Comparison of ENCODE assay signal across 17 mouse cellular contexts in the genomic region with DNA sequence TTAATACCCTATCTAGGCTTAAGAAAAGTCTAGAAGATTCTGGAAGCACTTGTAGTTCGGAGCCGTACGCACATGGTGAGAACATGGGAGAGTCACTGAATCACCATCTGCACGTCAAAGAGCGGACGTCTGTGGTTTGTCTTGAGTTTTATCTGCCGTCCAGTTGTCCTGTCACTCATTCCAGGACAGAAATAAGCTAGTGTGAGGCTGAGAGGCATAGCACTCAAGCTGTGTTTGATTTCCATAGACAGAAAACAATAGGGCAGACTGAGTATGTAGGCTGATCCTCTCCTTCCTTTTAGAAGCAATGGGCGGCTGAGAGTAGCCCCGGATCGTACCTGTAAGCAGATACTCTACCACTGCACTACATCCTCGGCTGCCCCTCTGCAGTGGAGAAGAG. TPM values are rescaled to one million over a fixed set of nuclear protein-coding genes. Genes with fewer than 3 reads are reported as not detected.
DNase-seq lines count a peak whose midpoint lies in the region; ATAC-seq and TF ChIP-seq lines count a peak whose summit lies in the region.
"Had no signal": no experiment of that assay in that cellular context is flagged by ENCODE, and none has a peak within 500 bp of the region (broad histone marks: within the 10 kb centered on the region; RNA-seq: fewer than 3 reads in every experiment).

No protein-coding gene starts in this region.

- in situ Hi-C loops in ES-E14 (cut with MboI; ENCODE audit: low sequenced_read_pairs in 2 of 2, unreplicated experiment in 2 of 2), result no loop called here

- H3K4me2 ChIP-seq in embryonic facial prominence, embryonic 14.5 days (ENCODE audit: low read depth, low read length), result no peak overlapping the region
- H3K4me2 ChIP-seq in heart, postnatal 0 days (ENCODE audit: low read depth, low read length), result peak overlapping the region; percentile 55
- H3K4me2 ChIP-seq in liver, embryonic 14.5 days (ENCODE audit: low read depth), result no peak overlapping the region
- H3K4me2 ChIP-seq: forebrain, embryonic 12.5 days; hindbrain, embryonic 12.5 days; lung, embryonic 14.5 days had no signal

- ATAC-seq in embryonic facial prominence, embryonic 14.5 days (ENCODE audit: low read depth), result peak; percentile 44; the same call in 1 of the 2 replicates
- peak; percentile 64 for ATAC-seq in heart, postnatal 0 days (ENCODE audit: insufficient read depth, low read depth)
- peak; percentile 52; the same call in 1 of the 2 replicates for ATAC-seq in liver, embryonic 14.5 days (ENCODE audit: insufficient read depth)
- no peak for ATAC-seq in cerebellum, adult (ENCODE audit: insufficient number of reproducible peaks, low FRiP score, low TSS enrichment)

- DNase-seq in embryonic facial prominence, embryonic 14.5 days (ENCODE audit: low spot score), result peak; percentile 22
- DNase-seq in embryonic facial prominence, embryonic 10.5 days (ENCODE audit: low spot score), result no peak
- peak; percentile 38 for DNase-seq in heart, postnatal 0 days (ENCODE audit: low spot score)
- DNase-seq in heart, adult 2 months, result no peak
- DNase-seq in ES-E14 (ENCODE audit: low read depth, low spot score), result peak; percentile 15
- DNase-seq in liver, embryonic 14.5 days (ENCODE audit: low read depth in 3 of 3, low spot score in 3 of 3), result no peak
- DNase-seq in layer of hippocampus, adult 9-10 months (ENCODE audit: low spot score), result no peak
- DNase-seq: cerebellum, adult 9-11 months; left cerebral cortex, postnatal 4 days; lung, embryonic 14.5 days; lung, postnatal 4 days; midbrain, embryonic 14.5 days; thymus, postnatal 36 days had no signal

- H3K9me3 ChIP-seq in embryonic facial prominence, embryonic 14.5 days (ENCODE audit: control insufficient read depth, low read length), result no peaks in the 10 kb centered on the region
- no peaks in the 10 kb centered on the region for H3K9me3 ChIP-seq in embryonic facial prominence, embryonic 10.5 days
- no peaks in the 10 kb centered on the region for H3K9me3 ChIP-seq in heart, postnatal 0 days (replicated peaks; ENCODE audit: control insufficient read depth, low read length)
- H3K9me3 ChIP-seq in ES-E14 (ENCODE audit: control insufficient read depth, insufficient read depth, low read depth, low read length), result no peaks in the 10 kb centered on the region
- no peaks in the 10 kb centered on the region for H3K9me3 ChIP-seq in liver, embryonic 14.5 days (ENCODE audit: control insufficient read depth, low read length)
- H3K9me3 ChIP-seq: forebrain, embryonic 12.5 days; hindbrain, embryonic 12.5 days had no signal

- no peaks in the 10 kb centered on the region; the same call in 1 of the 2 replicates for H3K4me1 ChIP-seq in embryonic facial prominence, embryonic 14.5 days (ENCODE audit: control insufficient read depth, insufficient read depth, low read length)
- H3K4me1 ChIP-seq in embryonic facial prominence, embryonic 10.5 days, result peaks cover 7% of the 10 kb centered on the region; the same call in 1 of the 2 replicates
- peaks cover 10% of the 10 kb centered on the region for H3K4me1 ChIP-seq in heart, postnatal 0 days (ENCODE audit: control insufficient read depth, insufficient read depth)
- peaks cover 7% of the 10 kb centered on the region for H3K4me1 ChIP-seq in heart, adult 2 months (ENCODE audit: control insufficient read depth, insufficient read depth, low read length)
- peaks cover 6 to 7% of the 10 kb centered on the region in 2 experiments; a peak in 2 of 4 replicates for H3K4me1 ChIP-seq in ES-E14 (ENCODE audit: control insufficient read depth in 2 of 2, insufficient read depth in 2 of 2, low read length in 2 of 2, poor library complexity in 1 of 2)
- peaks cover 3 to 12% of the 10 kb centered on the region in 2 experiments; a peak in 3 of 4 replicates for H3K4me1 ChIP-seq in liver, embryonic 14.5 days (replicated peaks; ENCODE audit: control insufficient read depth in 2 of 2, insufficient read depth in 2 of 2, low read length in 1 of 2)
- H3K4me1 ChIP-seq: forebrain, embryonic 12.5 days; hindbrain, embryonic 12.5 days had no signal

- peaks cover 15% of the 10 kb centered on the region; the same call in 1 of the 2 replicates for H3K36me3 ChIP-seq in embryonic facial prominence, embryonic 14.5 days (ENCODE audit: control insufficient read depth, insufficient read depth, low read length)
- peaks cover 37% of the 10 kb centered on the region for H3K36me3 ChIP-seq in embryonic facial prominence, embryonic 10.5 days (replicated peaks)
- peaks cover 22% of the 10 kb centered on the region for H3K36me3 ChIP-seq in heart, postnatal 0 days (replicated peaks; ENCODE audit: control insufficient read depth, insufficient read depth, low read length)
- peaks cover 8% of the 10 kb centered on the region for H3K36me3 ChIP-seq in heart, adult 2 months (ENCODE audit: control insufficient read depth, insufficient read depth, low read length)
- H3K36me3 ChIP-seq in ES-E14 (ENCODE audit: control insufficient read depth, insufficient read depth, low read length, poor library complexity, severe bottlenecking), result peaks cover 3% of the 10 kb centered on the region; the same call in 1 of the 2 replicates
- no peaks in the 10 kb centered on the region; the same call in 1 of the 2 replicates for H3K36me3 ChIP-seq in liver, embryonic 14.5 days (replicated peaks; ENCODE audit: control insufficient read depth, insufficient read depth, low read depth)

- H3K9ac ChIP-seq in embryonic facial prominence, embryonic 14.5 days (ENCODE audit: low read depth, low read length), result no peak overlapping the region
- no peak overlapping the region for H3K9ac ChIP-seq in heart, postnatal 0 days (replicated peaks; ENCODE audit: low read depth, low read length)
- H3K9ac ChIP-seq in heart, adult 2 months (ENCODE audit: low read depth, low read length), result no peak overlapping the region
- no peak overlapping the region for H3K9ac ChIP-seq in ES-E14 (ENCODE audit: insufficient read depth, low read depth, low read length, poor library complexity, severe bottlenecking)
- H3K9ac ChIP-seq in liver, embryonic 14.5 days (replicated peaks), result no peak overlapping the region
- H3K9ac ChIP-seq: forebrain, embryonic 12.5 days; hindbrain, embryonic 12.5 days; lung, embryonic 14.5 days had no signal

- no peaks in the 10 kb centered on the region for H3K27me3 ChIP-seq in embryonic facial prominence, embryonic 14.5 days (replicated peaks; ENCODE audit: control insufficient read depth, insufficient read depth, low read length)
- H3K27me3 ChIP-seq in embryonic facial prominence, embryonic 10.5 days (replicated peaks; ENCODE audit: low read depth, poor library complexity, severe bottlenecking), result no peaks in the 10 kb centered on the region
- H3K27me3 ChIP-seq in heart, postnatal 0 days (ENCODE audit: control insufficient read depth, insufficient read depth, low read length), result no peaks in the 10 kb centered on the region
- no peaks in the 10 kb centered on the region for H3K27me3 ChIP-seq in heart, adult 2 months (ENCODE audit: control insufficient read depth, insufficient read depth, low read length)
- no peaks in the 10 kb centered on the region for H3K27me3 ChIP-seq in liver, embryonic 14.5 days (ENCODE audit: control insufficient read depth, insufficient read depth, low read length)
- H3K27me3 ChIP-seq: CH12.LX; forebrain, embryonic 12.5 days; hindbrain, embryonic 12.5 days had no signal

- no peak for TF ChIP-seq CTCF in heart, postnatal 0 days (IDR thresholded peaks at IDR 0.05; ENCODE audit: low read depth)
- no peak for TF ChIP-seq CTCF in heart, adult 2 months (IDR thresholded peaks at IDR 0.05)
- TF ChIP-seq CTCF in liver, embryonic 14.5 days (IDR thresholded peaks at IDR 0.05; ENCODE audit: low read depth), result no peak

- 89% methylated on average over 11 of the region's 11 CpGs for WGBS in embryonic facial prominence, embryonic 14.5 days
- WGBS in embryonic facial prominence, embryonic 10.5 days, result 90% methylated on average over 11 of the region's 11 CpGs
- WGBS in heart, postnatal 0 days, result 40% methylated on average over 11 of the region's 11 CpGs
- WGBS in heart, adult 2 months, result 71% methylated on average over 11 of the region's 11 CpGs
- WGBS in liver, embryonic 14.5 days (ENCODE audit: insufficient replicate concordance), result 57% methylated on average over 11 of the region's 11 CpGs

- no peak for TF ChIP-seq EP300 in heart, postnatal 0 days (IDR thresholded peaks at IDR 0.05; ENCODE audit: low read depth)
- TF ChIP-seq EP300 in heart, adult 2 months (IDR thresholded peaks at IDR 0.05; ENCODE audit: insufficient read depth, low read depth, low read length), result no peak
- TF ChIP-seq EP300 in liver, embryonic 14.5 days (IDR thresholded peaks at IDR 0.05; ENCODE audit: low read depth), result no peak

- no peak overlapping the region for H3K27ac ChIP-seq in embryonic facial prominence, embryonic 14.5 days (replicated peaks; ENCODE audit: low read depth, low read length)
- no peak overlapping the region for H3K27ac ChIP-seq in embryonic facial prominence, embryonic 10.5 days (replicated peaks)
- peak overlapping the region; percentile 78 for H3K27ac ChIP-seq in heart, postnatal 0 days (ENCODE audit: low read depth)
- H3K27ac ChIP-seq in heart, adult 2 months, result no peak overlapping the region
- H3K27ac ChIP-seq in ES-E14 (ENCODE audit: insufficient read depth, low read depth, low read length, poor library complexity, severe bottlenecking), result peak overlapping the region; percentile 73; the same call in 1 of the 2 replicates
- H3K27ac ChIP-seq in liver, embryonic 14.5 days, result no peak overlapping the region
- H3K27ac ChIP-seq: forebrain, embryonic 12.5 days; hindbrain, embryonic 12.5 days had no signal

- intact Hi-C loops in heart, adult 2 months (cut with DNase I), result no loop called here

- no peak overlapping the region for H3K4me3 ChIP-seq in embryonic facial prominence, embryonic 14.5 days (ENCODE audit: low read depth, low read length)
- H3K4me3 ChIP-seq in embryonic facial prominence, embryonic 10.5 days, result no peak overlapping the region
- H3K4me3 ChIP-seq in heart, postnatal 0 days (ENCODE audit: low read depth, low read length), result 0 out of 2 replicates have a peak overlapping the region, but pooled peaks have one; percentile 7
- H3K4me3 ChIP-seq in heart, adult 2 months, result no peak overlapping the region
- H3K4me3 ChIP-seq in ES-E14 (ENCODE audit: insufficient read depth in 1 of 2, low read depth in 1 of 2, low read length in 2 of 2, poor library complexity in 1 of 2, severe bottlenecking in 1 of 2), result no peak overlapping the region
- H3K4me3 ChIP-seq in liver, embryonic 14.5 days (ENCODE audit: insufficient read depth in 1 of 2, low read depth in 2 of 2, low read length in 2 of 2), result no peak overlapping the region
- H3K4me3 ChIP-seq: forebrain, embryonic 12.5 days; hindbrain, embryonic 12.5 days had no signal

- H3K79me2 ChIP-seq in heart, adult 2 months (replicated peaks; ENCODE audit: control insufficient read depth, insufficient read depth, low read length), result no peaks in the 10 kb centered on the region

- TF ChIP-seq POLR2A in heart, adult 2 months (IDR thresholded peaks at IDR 0.05; ENCODE audit: insufficient read depth, low read depth, low read length), result no peak

RNA-seq across cellular contexts. Expression of gene Dusp16, which starts 38.6 kb away (rescaled TPM):
- 18.2 and 21.1 TPM in 2 replicates for polyA plus RNA-seq in embryonic facial prominence, embryonic 14.5 days (2014; fragmentation: Nextera tagmentation; extraction: Ambion mirVana)
- polyA plus RNA-seq in embryonic facial prominence, embryonic 10.5 days (2016; fragmentation: Nextera tagmentation; extraction: Ambion mirVana), result 11.9 TPM in 2 replicates
- total RNA-seq in heart, postnatal 0 days (2014; rRNA removed; ENCODE audit: low replicate concordance), result 19.9 and 29.2 TPM in 2 replicates
- polyA plus RNA-seq in heart, postnatal 0 days (2015; fragmentation: Nextera tagmentation; extraction: Ambion mirVana), result 8.1 and 9.6 TPM in 2 replicates
- total RNA-seq in heart, adult 2 months (2021), result 10 to 100 TPM; 20.9 to 23.8 TPM
- polyA plus RNA-seq in heart, adult 2 months (2012; rRNA removed), result 8.2 and 18.7 TPM in 2 replicates
- total RNA-seq in ES-E14 (2012; rRNA removed), result 10.3 and 11.4 TPM in 2 replicates
- 2.6 and 3.7 TPM in 2 replicates for polyA plus RNA-seq in liver, embryonic 14.5 days (2012; rRNA removed)
- polyA plus RNA-seq in liver, embryonic 14.5 days (2014; fragmentation: Nextera tagmentation; extraction: Ambion mirVana), result 4.1 and 5.4 TPM in 2 replicates

Comparison
In these comparisons a context has a peak if more than half of its experiments do, and no peak if none do; other contexts are left out.
1. DNase-seq: peak in embryonic facial prominence, embryonic 14.5 days (single experiment), heart, postnatal 0 days (single experiment) and ES-E14 (single experiment); none in embryonic facial prominence, embryonic 10.5 days (single experiment), heart, adult 2 months (0 of 2), liver, embryonic 14.5 days (0 of 3) and layer of hippocampus, adult 9-10 months (single experiment).
2. H3K27ac ChIP-seq: peak in heart, postnatal 0 days (single experiment) and ES-E14 (single experiment); none in embryonic facial prominence, embryonic 14.5 days (single experiment), embryonic facial prominence, embryonic 10.5 days (single experiment), heart, adult 2 months (single experiment) and liver, embryonic 14.5 days (single experiment).